Mouse (Mus musculus): ENCODE measurements at regions not wholly inside any gene's neighbourhood (a gene's known extent, or its start where the extent isn't known, plus 50 kb on each side); places are given as distances from the start of the nearest gene placed in this dataset.
"Not testable (repeated sequence)": the region's sequence is repeated elsewhere in the genome, so short reads cannot be mapped to it uniquely, and the experiment has no call there.

GRCm38 (mm10) chr3:21892864-21893404 is 183.5 kb upstream of the Tbl1xr1 start:
- peak; percentile 51 to 64 for DNase-seq (ENCODE audit: low spot score in 2 of 2)
- intact Hi-C loops (cut with DNase I) = no loop called here

DNA sequence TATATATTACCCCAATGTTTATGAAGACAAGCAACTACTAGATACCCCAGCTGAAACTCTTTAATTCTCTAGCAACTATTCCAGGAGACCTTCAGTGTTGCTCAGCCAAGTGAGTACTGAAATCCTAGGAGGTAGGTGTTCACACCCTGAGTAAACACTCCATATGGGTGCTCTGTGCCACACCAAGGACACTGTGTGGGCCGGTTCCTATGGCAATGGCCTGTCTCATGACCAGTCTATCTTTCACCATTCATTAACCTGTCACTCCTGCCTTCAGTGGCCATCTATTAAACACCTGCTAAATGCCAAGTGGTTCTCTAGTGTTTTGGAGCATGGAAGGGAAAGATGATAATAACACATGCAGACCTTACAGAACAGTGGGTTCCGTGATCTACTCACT is 180.9 kb upstream of the Tbl1xr1 start:
- intact Hi-C loops (cut with DNase I) = no loop called here

GRCm38 (mm10) chr3:21898241-21898640 is 178.2 kb upstream of the Tbl1xr1 start:
- DNase-seq (ENCODE audit: low spot score in 2 of 2) = no peak
- intact Hi-C loops (cut with DNase I) = no loop called here

More for the DNA sequence above, 180.9 kb upstream of the Tbl1xr1 start:
- DNase-seq (ENCODE audit: low spot score in 2 of 2) = no peak

DNA sequence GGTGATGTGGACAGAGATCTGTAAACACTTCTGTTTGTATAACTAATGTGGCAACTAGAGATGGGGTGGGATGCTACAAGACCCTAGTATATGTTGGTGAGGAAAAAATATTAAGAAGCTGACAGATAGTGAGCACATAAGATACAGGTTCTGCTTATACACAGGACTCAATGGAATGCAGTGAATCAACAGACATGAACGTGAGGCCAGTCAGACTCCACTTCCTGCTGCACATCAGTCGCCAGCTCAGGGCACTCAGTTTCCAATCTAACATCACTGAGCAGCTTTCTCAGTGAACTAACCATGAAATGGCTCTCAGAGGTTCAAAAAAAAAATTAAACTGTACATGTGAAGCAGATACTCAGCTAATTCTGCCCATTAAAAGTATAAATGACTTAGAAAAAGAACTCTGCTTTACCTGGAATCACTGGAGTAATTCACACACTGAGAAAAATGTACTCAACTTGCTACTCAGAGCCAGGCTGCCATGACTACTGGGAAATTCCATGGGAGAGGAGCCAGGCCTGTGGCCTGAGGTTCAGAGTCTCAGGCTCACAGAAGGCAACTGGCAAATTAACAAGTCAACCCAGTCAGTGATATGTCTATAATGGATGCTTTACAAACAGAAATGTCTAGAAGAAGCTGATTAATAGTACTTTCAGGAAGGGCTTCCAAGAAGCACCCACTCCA is 170.9 kb upstream of the Tbl1xr1 start:
- intact Hi-C loops (cut with DNase I) = no loop called here

GRCm38 (mm10) chr3:21908828-21909227 is 167.6 kb upstream of the Tbl1xr1 start:
- DNase-seq (ENCODE audit: low spot score in 2 of 2) = no peak
- intact Hi-C loops (cut with DNase I) = no loop called here

More for the DNA sequence above, 170.9 kb upstream of the Tbl1xr1 start:
- DNase-seq (ENCODE audit: low spot score in 2 of 2) = no peak

GRCm38 (mm10) chr3:21910080-21910479 is 166.4 kb upstream of the Tbl1xr1 start:
- intact Hi-C loops (cut with DNase I) = no loop called here
- no peak for DNase-seq (ENCODE audit: low spot score in 2 of 2)

DNA sequence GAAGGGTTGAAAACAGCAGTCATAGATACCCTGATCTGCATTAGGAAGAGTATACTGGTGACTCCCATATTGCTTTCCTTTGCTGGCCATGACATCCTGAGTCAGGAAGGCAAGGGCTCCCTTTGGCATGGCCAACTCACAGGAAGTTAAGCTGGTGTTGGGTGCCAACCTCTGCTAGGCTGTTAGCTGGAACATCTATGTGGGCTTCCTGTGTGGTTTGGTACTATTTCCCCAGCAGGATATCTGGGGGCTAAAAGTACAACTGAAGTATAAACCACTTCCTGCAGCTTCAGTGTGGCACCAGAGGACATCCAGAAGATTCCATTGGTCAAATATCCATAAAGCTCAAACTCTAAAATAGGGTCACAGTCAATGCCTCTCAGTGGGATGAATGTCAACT is 165.4 kb upstream of the Tbl1xr1 start:
- intact Hi-C loops (cut with DNase I) = no loop called here
- no peak for DNase-seq (ENCODE audit: low spot score in 2 of 2)

DNA sequence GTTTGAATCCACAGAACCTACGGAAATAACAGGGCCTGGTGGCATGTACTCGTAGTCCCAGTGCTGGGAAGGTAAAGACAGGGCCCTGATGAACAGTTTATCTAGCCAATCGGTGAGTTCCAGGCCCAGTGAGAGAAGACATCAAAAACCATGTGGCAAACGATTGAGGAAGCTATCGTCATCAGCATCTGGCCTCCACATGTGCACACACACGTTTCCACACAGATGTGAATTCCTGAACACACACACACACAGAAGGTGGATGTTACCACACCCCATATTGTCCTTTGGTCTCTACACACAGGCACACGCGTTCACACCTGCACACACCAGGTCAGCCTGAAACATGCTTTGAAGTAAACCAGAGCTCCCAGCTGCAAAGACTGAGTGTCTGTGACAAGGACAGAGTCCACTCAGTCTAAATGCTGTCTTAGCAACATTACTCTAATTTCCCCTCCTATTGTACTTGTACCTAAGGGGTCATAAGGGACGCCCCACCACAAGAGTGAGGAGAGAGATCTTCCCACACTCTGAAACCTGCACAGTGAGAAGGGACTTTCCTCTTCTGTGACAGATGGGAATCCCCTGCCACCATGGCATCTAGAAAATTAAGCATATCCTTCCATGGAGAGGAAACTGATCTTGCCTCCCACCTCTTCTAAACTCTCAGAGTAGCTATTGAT is 159.1 kb upstream of the Tbl1xr1 start:
- intact Hi-C loops (cut with DNase I) = no loop called here
- no peak for DNase-seq (ENCODE audit: low spot score in 2 of 2)

DNA sequence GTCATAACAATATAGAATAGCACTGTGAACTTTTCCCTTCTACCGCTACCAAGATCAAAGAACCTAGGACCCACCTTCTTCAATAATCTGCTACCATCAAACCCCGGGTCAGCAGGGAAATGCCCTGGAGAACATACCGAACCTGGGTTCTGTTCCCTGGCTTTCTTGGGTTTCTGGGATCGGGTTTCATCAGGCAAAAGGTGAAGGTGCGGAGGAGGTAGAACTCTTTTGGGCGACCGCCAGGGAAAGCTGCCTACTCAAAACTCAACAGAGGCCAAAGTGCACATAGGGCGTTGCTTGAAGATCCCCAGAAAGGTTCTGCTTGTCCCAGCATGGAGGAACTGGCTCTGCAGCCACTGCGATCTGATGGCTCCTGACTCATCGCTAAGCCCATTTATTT is 158.0 kb upstream of the Tbl1xr1 start:
- DNase-seq (ENCODE audit: low spot score in 2 of 2) = no peak
- intact Hi-C loops (cut with DNase I) = no loop called here

GRCm38 (mm10) chr3:21919931-21920330 is 156.5 kb upstream of the Tbl1xr1 start:
- DNase-seq (ENCODE audit: low spot score in 2 of 2) = no peak
- intact Hi-C loops (cut with DNase I) = no loop called here

- no peak for DNase-seq (ENCODE audit: low spot score in 2 of 2)
- intact Hi-C loops (cut with DNase I) = loop anchor here (10.0 kb wide), 2 partner anchors 257 to 307 kb away; no protein-coding TSS in a partner anchor
Observed at GRCm38 (mm10) chr3:21931951-21932350, 144.5 kb upstream of the Tbl1xr1 start.

DNA sequence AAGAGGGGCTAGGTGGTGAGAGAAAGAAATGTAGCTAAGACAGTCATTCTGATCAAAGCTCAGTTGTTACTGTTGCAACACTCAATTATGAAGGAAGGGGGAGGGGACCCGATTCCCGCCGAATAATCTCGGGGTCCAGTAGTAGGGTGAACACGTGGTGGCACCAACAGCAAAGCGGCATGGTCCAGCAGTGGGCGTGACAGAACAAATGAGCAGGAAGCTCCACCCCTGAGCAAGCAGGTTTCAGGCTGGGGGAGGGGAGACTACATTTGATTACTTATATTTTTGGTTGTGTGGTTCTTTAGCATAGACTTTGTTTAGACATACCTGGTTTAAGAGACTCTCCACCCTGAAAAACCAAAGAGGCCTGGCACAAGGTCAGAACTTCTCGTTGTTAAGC is 143.8 kb upstream of the Tbl1xr1 start:
- intact Hi-C loops (cut with DNase I) = loop anchor here (10.0 kb wide), 2 partner anchors 258 to 308 kb away; no protein-coding TSS in a partner anchor
- not testable (repeated sequence) for DNase-seq (ENCODE audit: low spot score in 2 of 2)

DNA sequence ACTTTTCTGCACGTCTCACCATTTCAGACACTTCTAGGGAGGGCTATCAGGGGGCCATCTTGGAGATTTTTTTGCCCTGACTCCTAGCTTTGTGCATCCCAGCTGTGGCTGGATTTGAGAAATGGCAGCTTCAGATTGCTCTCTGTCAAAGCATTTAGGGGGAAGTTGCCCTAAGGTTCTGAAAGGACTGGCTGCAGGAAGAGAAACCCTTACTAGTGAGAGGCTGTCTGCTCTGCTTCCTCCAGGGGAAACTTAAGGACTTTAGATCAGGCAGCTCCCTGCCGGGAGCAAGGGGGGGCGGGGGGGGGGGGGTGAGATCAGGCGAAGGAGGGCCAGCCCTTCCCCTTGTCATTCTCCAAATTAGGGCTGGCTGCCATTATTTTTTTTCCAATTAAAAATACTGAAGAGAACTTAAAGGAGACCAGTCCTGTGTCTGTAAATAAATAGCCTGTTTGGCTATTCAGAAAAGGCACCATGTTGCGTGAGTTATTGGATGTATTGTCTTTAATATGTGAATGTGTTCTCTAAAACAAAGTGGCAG is 141.7 kb upstream of the Tbl1xr1 start:
- intact Hi-C loops (cut with DNase I) = loop anchor here (5.0 to 10.0 kb wide), 6 partner anchors 112 to 1278 kb away; no protein-coding TSS in a partner anchor
- peak; percentile 14 to 18 for DNase-seq (ENCODE audit: low spot score in 2 of 2)

GRCm38 (mm10) chr3:21935571-21936261 is 140.7 kb upstream of the Tbl1xr1 start:
- DNase-seq (ENCODE audit: low spot score in 2 of 2) = peak; percentile 95 to 97
- intact Hi-C loops (cut with DNase I) = loop anchor here (1.0 to 10.0 kb wide), 8 partner anchors 49 to 1278 kb away; partner anchors contain the start of gene Tbl1xr1

DNA sequence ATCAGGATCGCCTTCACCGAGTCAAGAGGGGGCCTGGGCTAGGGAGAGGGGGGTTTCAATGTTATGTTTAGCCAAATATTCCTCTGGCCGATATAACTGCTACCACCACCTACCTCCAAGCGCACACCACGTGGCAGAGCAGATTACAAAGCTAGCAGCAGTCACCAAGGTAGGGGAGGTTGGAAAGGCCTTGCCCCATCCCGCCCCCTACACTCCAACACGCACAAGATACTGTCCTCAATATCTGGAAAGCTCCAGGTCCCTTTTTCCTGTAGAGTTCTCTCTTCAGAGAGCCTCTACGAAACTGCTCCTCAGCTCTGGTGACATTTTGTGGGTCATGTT is 140.2 kb upstream of the Tbl1xr1 start:
- intact Hi-C loops (cut with DNase I) = loop anchor here (1.0 to 10.0 kb wide), 8 partner anchors 49 to 1279 kb away; partner anchors contain the start of gene Tbl1xr1

GRCm38 (mm10) chr3:21936616-21937015 is 139.8 kb upstream of the Tbl1xr1 start:
- peak in 1 of 2 experiments; percentile 9 for DNase-seq (ENCODE audit: low spot score in 2 of 2)
- intact Hi-C loops (cut with DNase I) = loop anchor here (1.0 to 10.0 kb wide), 8 partner anchors 48 to 1279 kb away; partner anchors contain the start of gene Tbl1xr1

More for the DNA sequence above, 140.2 kb upstream of the Tbl1xr1 start:
- DNase-seq (ENCODE audit: low spot score in 2 of 2) = no peak

DNA sequence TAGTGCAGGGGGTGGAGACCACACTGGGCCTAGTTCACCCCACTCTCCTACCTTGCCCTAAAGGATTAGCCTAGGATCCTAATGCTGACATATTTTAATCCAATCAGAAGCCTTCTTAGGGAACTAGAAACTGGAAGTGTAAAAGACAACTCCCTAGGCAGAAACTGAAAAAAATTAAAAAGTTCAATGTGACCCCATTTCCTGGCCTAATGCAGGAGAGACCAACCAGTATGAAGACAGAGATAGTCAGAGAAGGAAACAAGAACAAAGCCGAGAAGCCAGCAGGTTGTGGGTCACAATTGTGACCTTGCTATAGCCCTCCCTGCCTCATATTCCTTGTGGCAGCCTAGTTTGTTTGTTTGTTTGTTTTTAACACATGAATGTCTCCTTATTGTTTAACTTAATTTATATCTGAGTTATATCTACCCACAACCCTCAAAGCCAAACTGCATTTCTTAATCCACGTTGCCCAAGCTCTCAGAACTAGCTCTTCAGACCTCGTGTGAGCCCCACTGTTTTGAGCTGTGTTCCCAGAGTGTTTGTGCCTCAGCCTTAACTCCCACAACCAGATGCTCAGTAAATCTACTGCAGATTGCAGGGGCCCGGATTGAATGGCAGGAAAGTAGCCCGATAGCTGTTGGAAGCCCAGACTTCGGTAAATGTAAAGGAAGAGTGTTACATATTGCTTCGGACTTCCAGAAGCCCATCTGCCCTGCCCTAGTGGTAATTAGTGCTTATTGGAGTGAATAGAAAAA is 139.0 kb upstream of the Tbl1xr1 start:
- DNase-seq (ENCODE audit: low spot score in 2 of 2) = peak; percentile 57 to 65
- intact Hi-C loops (cut with DNase I) = loop anchor here (2.0 to 10.0 kb wide), 7 partner anchors 47 to 1280 kb away; no protein-coding TSS in a partner anchor

GRCm38 (mm10) chr3:21938071-21938848 is 138.2 kb upstream of the Tbl1xr1 start:
- intact Hi-C loops (cut with DNase I) = loop anchor here (5.0 to 10.0 kb wide), 6 partner anchors 116 to 1281 kb away; no protein-coding TSS in a partner anchor
- DNase-seq (ENCODE audit: low spot score in 2 of 2) = peak; percentile 34 to 52

Measured in left cerebral cortex, postnatal 14 days (tissue).